Mouse (Mus musculus) intestine, embryonic 16.5 days (tissue): ENCODE measurements at regions not wholly inside any gene's neighbourhood (a gene's known extent, or its start where the extent isn't known, plus 50 kb on each side); places are given as distances from the start of the nearest gene placed in this dataset.

Experiments used
- ATAC-seq: fragments of 200-750 bp; cut with Nextera tagmentation; 2 replicates; pipeline ENCODE4 v1.8.0; 2017; ENCODE audit warnings: moderate TSS enrichment, moderate library complexity
- H3K27ac ChIP-seq: fragments of 300-500 bp; sonication (generic); 2 replicates; pipeline ENCODE4 v1.5.1; 2014; ENCODE audit warnings: mild to moderate bottlenecking, low read length
- H3K27me3 ChIP-seq: fragments of 300-500 bp; sonication (generic); replicated peaks from 2 replicates; pipeline ENCODE4 v1.6.1; 2014; ENCODE audit warnings: low read length, control low read depth, mixed read lengths; ENCODE audit not compliant: control insufficient read depth, insufficient read depth
- H3K36me3 ChIP-seq: fragments of 300-500 bp; sonication (generic); 2 replicates; pipeline ENCODE4 v1.6.1; 2014; ENCODE audit warnings: low read length, control low read depth; ENCODE audit not compliant: control insufficient read depth, insufficient read depth
- H3K4me1 ChIP-seq: fragments of 300-500 bp; sonication (generic); 2 replicates; pipeline ENCODE4 v1.6.1; 2014; ENCODE audit warnings: low read length, control low read depth, mixed read lengths; ENCODE audit not compliant: control insufficient read depth, insufficient read depth
- H3K4me2 ChIP-seq: fragments of 300-500 bp; sonication (generic); 2 replicates; pipeline ENCODE4 v1.6.1; 2014; ENCODE audit warnings: low read depth, low read length, control low read depth
- H3K4me3 ChIP-seq: fragments of 300-500 bp; sonication (generic); 2 replicates; pipeline ENCODE4 v1.5.1; 2014; ENCODE audit warnings: mild to moderate bottlenecking, low read length
- H3K9ac ChIP-seq: fragments of 300-500 bp; sonication (generic); 2 replicates; pipeline ENCODE4 v1.6.1; 2014; ENCODE audit warnings: low read depth, low read length
- H3K9me3 ChIP-seq: fragments of 300-500 bp; sonication (generic); 2 replicates; pipeline ENCODE4 v1.6.1; 2016; ENCODE audit warnings: low read length, control low read depth; ENCODE audit not compliant: control insufficient read depth
- WGBS: fragments of 180-500 bp; shearing (Covaris S2); extraction: QIAGEN DNeasy Blood & Tissue Kit; methylation state at CpG from one replicate; pipeline ENCODE4 v1.1.7; 2014; 5-methylcytosine and 5-hydroxymethylcytosine counted together

- Histone ChIP-seq H3K4me1 (no peaks in the 10 kb centered on the region), H3K36me3 (no peaks in the 10 kb centered on the region), H3K4me2 (no peak overlapping the region), H3K9ac (no peak overlapping the region), H3K27ac (no peak overlapping the region), H3K27me3 (no peaks in the 10 kb centered on the region), H3K9me3 (no peaks in the 10 kb centered on the region), H3K4me3 (no peak overlapping the region)
- 59% methylated on average over 9 of the region's 9 CpGs for WGBS
- ATAC-seq, result no peak
These were observed 90.6 kb downstream of the Zfp169 start for GRCm38 (mm10) chr13:48422438-48423329.

- 61% methylated on average over 5 of the region's 5 CpGs for WGBS
These were observed 86.4 kb downstream of the Zfp169 start for GRCm38 (mm10) chr13:48426816-48427215.

DNA sequence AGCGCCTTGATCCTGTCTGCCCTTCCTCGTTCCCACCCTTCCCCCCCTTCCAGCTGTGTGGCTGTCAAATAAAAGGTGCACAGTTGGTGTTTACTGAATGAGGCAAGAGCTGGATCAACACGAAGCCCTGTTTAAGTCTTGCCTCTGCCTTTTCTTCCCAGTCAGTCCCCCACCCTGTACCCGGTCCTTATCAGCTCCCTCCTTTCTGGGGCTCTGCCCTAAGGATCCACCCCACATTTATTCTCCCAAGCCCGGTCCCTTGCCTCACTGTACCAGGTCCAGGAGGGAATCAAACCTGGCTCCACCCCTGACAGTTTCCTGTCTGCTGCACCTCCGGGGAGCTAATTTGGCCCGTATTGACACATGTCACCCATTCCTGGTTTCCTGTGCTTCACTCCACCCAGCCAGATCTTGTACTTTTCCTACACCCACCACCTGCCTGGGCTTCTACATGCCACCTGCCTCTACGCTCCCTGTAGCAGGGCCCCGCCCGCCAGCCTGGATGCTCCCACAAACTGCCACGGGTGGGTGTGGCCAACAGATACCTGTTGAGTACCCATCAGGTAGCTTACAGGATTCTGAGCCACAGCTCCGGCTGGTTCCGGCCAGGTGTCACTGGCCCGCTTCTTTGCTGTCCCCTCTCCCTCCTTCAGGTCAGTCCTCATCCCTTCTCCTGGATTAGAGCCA lies 76.4 kb downstream of the Zfp169 start:
- Histone ChIP-seq H3K4me3 (no peak overlapping the region), H3K9me3 (no peaks in the 10 kb centered on the region), H3K36me3 (no peaks in the 10 kb centered on the region), H3K9ac (no peak overlapping the region), H3K4me2 (no peak overlapping the region), H3K27ac (no peak overlapping the region), H3K27me3 (no peaks in the 10 kb centered on the region), H3K4me1 (peaks cover 3% of the 10 kb centered on the region; the same call in 1 of the 2 replicates)
- 46% methylated on average over 14 of the region's 14 CpGs for WGBS
- ATAC-seq, result peak; percentile 79

More at GRCm38 (mm10) chr13:48426816-48427215, 86.4 kb downstream of the Zfp169 start:
- no peak for ATAC-seq
- Histone ChIP-seq H3K4me1 (no peaks in the 10 kb centered on the region), H3K27ac (no peak overlapping the region), H3K9ac (no peak overlapping the region), H3K9me3 (no peaks in the 10 kb centered on the region), H3K36me3 (no peaks in the 10 kb centered on the region), H3K27me3 (no peaks in the 10 kb centered on the region), H3K4me3 (no peak overlapping the region), H3K4me2 (no peak overlapping the region)
